Mouse (Mus musculus) midbrain, embryonic 14.5 days (tissue): ENCODE measurements around the gene Scn3a. TPM values are rescaled to one million over a fixed set of nuclear protein-coding genes. Genes with fewer than 3 reads are reported as not detected.
A peak's percentile ranks its signal among the peaks of the same experiment; 100 is the strongest.
"Not testable (repeated sequence)": the region's sequence is repeated elsewhere in the genome, so short reads cannot be mapped to it uniquely, and the experiment has no call there.

Experiments used
- ATAC-seq: fragments of 200-750 bp; cut with Nextera tagmentation; 2 replicates; pipeline ENCODE4 v1.8.0; 2017; ENCODE audit warnings: moderate number of reproducible peaks, moderate library complexity; ENCODE audit not compliant: low FRiP score, low TSS enrichment
- DNase-seq: peaks from one replicate; pipeline ENCODE4 v3.0.0-alpha.2; 2015
- H3K27ac ChIP-seq: fragments of 300-500 bp; sonication (generic); replicated peaks from 2 replicates; pipeline ENCODE4 v1.5.1; 2014; ENCODE audit warnings: mild to moderate bottlenecking, low read depth, low read length, moderate library complexity
- H3K27me3 ChIP-seq: fragments of 300-500 bp; sonication (generic); 2 replicates; pipeline ENCODE4 v1.6.1; 2014; ENCODE audit warnings: low read length, control low read depth, mixed read lengths; ENCODE audit not compliant: control insufficient read depth, insufficient read depth
- H3K36me3 ChIP-seq: fragments of 300-500 bp; sonication (generic); 2 replicates; pipeline ENCODE4 v1.6.1; 2014; ENCODE audit warnings: low read length, control low read depth; ENCODE audit not compliant: control insufficient read depth, insufficient read depth
- H3K4me1 ChIP-seq: fragments of 300-500 bp; sonication (generic); 2 replicates; pipeline ENCODE4 v1.6.1; 2014; ENCODE audit warnings: mild to moderate bottlenecking, antibody characterized with exemption, low read length, control low read depth; ENCODE audit not compliant: control insufficient read depth, insufficient read depth
- H3K4me2 ChIP-seq: fragments of 300-500 bp; sonication (generic); 2 replicates; pipeline ENCODE4 v1.6.1; 2014; ENCODE audit warnings: mild to moderate bottlenecking, low read length, moderate library complexity
- H3K4me3 ChIP-seq: fragments of 300-500 bp; sonication (generic); replicated peaks from 2 replicates; pipeline ENCODE4 v1.5.1; 2014; ENCODE audit warnings: low read depth, low read length
- H3K9ac ChIP-seq: fragments of 300-500 bp; sonication (generic); replicated peaks from 2 replicates; pipeline ENCODE4 v1.6.1; 2014; ENCODE audit warnings: mild to moderate bottlenecking, low read length, moderate library complexity
- H3K9me3 ChIP-seq: fragments of 300-500 bp; sonication (generic); 2 replicates; pipeline ENCODE4 v1.6.1; 2016; ENCODE audit warnings: low read length, control low read depth, mixed read lengths; ENCODE audit not compliant: control insufficient read depth
- WGBS: fragments of 180-500 bp; shearing (Covaris S2); extraction: QIAGEN DNeasy Blood & Tissue Kit; methylation state at CpG from one replicate; pipeline ENCODE4 v1.1.7; 2014; 5-methylcytosine and 5-hydroxymethylcytosine counted together
- polyA plus RNA-seq: library from polyadenylated mRNA; unstranded; fragments of >200 nt; fragmentation: Nextera tagmentation; extraction: Ambion mirVana; gene quantifications from 2 replicates; pipeline ENCODE4 v1.2.1, GENCODE M21; 2014

The Scn3a gene
- polyA plus RNA-seq, 1 experiment from 2014 or later, result 87.2 TPM

GRCm38 (mm10) chr2:65453763-65454162, 113.7 kb downstream of the Scn3a start:
- Histone ChIP-seq H3K4me1 (peaks cover 6% of the 10 kb centered on the region; the same call in 1 of the 2 replicates), H3K27me3 (no peaks in the 10 kb centered on the region), H3K36me3 (0 out of 2 replicates have a peak, but pooled peaks cover 4% of the 10 kb centered on the region), H3K4me2 (no peak overlapping the region), H3K27ac (no peak overlapping the region), H3K9ac (no peak overlapping the region), H3K4me3 (no peak overlapping the region), H3K9me3 (no peaks in the 10 kb centered on the region)
- DNase-seq (no peak), ATAC-seq (no peak)
- 95% methylated on average over 6 of the region's 6 CpGs for WGBS

- not testable (repeated sequence) for H3K27ac ChIP-seq, H3K4me1 ChIP-seq, H3K27me3 ChIP-seq, H3K36me3 ChIP-seq, H3K9ac ChIP-seq, H3K9me3 ChIP-seq, H3K4me3 ChIP-seq, ATAC-seq, DNase-seq, H3K4me2 ChIP-seq
- 96% methylated on average over 13 of the region's 14 CpGs for WGBS
Observed at GRCm38 (mm10) chr2:65451401-65452078, 115.9 kb downstream of the Scn3a start.

GRCm38 (mm10) chr2:65450449-65451360, 116.7 kb downstream of the Scn3a start:
- ATAC-seq (no peak), DNase-seq (peak; percentile 73)
- Histone ChIP-seq H3K4me1 (peaks cover 6% of the 10 kb centered on the region; the same call in 1 of the 2 replicates), H3K9ac (no peak overlapping the region), H3K9me3 (no peaks in the 10 kb centered on the region), H3K4me3 (no peak overlapping the region), H3K27me3 (no peaks in the 10 kb centered on the region), H3K4me2 (no peak overlapping the region), H3K36me3 (no peaks in the 10 kb centered on the region), H3K27ac (no peak overlapping the region)
- 40% methylated on average over 2 of the region's 2 CpGs for WGBS

DNA sequence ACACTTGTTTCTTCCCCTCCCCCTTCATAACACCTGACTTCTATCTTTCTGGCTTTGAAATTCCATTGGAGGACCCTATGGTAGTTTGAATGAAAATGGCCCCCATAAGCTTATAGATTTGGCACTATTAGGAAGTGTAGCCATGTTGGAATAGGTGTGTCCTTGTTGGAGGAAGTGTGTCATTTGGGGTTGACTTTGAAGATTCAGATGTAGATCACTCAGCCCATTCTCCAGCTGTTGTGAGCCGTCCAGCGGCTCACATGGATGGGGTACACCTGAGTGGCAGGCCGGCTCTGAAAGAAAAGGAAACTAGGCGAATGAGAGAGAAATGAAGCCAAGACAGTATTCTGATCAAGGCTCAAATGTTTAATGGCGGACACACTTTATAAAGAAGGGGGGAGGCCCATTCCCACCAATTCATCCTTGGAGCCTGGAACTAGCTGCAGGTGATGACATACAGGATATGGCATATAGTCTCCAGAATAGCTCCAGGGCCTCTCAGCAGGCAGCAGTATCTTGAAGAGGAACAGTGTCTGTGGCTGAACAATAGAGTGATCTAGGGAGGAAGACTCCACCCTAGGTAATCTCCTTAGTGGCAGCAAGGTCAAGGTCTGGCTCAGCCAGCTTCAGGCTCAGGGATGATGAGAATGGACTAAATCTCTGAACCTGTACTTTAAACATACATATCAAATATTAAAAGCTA, 118.2 kb downstream of the Scn3a start:
- H3K9me3 ChIP-seq, result no peaks in the 10 kb centered on the region
- no peaks in the 10 kb centered on the region for H3K27me3 ChIP-seq
- H3K4me3 ChIP-seq, result no peak overlapping the region
- no peak overlapping the region for H3K9ac ChIP-seq
- no peaks in the 10 kb centered on the region for H3K36me3 ChIP-seq
- 96% methylated on average over 5 of the region's 5 CpGs for WGBS
- no peak for ATAC-seq
- no peak overlapping the region for H3K4me2 ChIP-seq
- DNase-seq, result no peak
- no peak overlapping the region for H3K27ac ChIP-seq
- H3K4me1 ChIP-seq, result peaks cover 6% of the 10 kb centered on the region; the same call in 1 of the 2 replicates

DNA sequence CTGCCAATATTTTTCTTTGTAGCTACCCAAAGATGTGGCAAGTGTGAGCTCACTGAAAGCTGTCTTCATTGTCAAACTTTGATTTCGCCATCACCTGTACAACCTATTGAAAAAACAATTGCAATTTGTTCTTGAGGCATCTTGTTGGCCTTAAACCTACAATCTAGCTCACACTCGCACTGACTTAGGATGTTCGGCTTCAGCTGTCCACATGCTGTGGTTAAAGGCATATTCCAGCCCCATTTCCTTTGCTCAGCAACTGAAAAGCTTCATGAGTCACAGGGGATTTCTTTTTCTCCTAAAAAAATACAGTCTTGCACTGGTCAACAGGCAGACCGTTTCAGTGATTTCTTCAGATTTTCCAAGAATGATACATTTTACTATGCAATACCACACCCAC, 124.3 kb downstream of the Scn3a start:
- H3K4me2 ChIP-seq, result no peak overlapping the region
- no peak overlapping the region for H3K27ac ChIP-seq
- no peaks in the 10 kb centered on the region for H3K27me3 ChIP-seq
- H3K4me1 ChIP-seq, result peaks cover 4% of the 10 kb centered on the region; the same call in 1 of the 2 replicates
- WGBS, result 87% methylated on average over 4 of the region's 4 CpGs
- no peaks in the 10 kb centered on the region for H3K9me3 ChIP-seq
- H3K4me3 ChIP-seq, result no peak overlapping the region
- no peaks in the 10 kb centered on the region for H3K36me3 ChIP-seq
- no peak overlapping the region for H3K9ac ChIP-seq
- DNase-seq (no peak), ATAC-seq (no peak)

DNA sequence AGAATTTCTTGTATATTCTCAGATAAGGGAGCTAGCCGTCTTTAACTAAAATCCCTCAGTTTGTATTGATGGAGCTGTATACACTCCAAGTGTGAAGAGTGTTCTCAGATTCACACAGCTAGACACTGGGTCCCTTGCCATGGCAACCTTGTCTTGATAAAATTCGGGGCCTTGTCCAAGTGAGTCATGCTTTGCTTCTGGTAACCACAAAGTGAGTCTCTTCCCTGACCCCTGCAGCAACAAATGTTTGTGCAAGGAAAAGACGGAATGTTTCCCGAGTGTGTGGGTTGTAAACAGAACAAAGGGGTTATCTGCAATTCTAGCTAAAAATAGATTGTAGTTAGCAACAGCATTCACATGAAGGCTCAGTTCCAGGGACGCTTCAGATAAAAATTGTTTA, 125.9 kb downstream of the Scn3a start:
- no peaks in the 10 kb centered on the region for H3K9me3 ChIP-seq
- H3K4me1 ChIP-seq, result peaks cover 4% of the 10 kb centered on the region; the same call in 1 of the 2 replicates
- DNase-seq (peak; percentile 39), ATAC-seq (no peak)
- H3K4me2 ChIP-seq, result no peak overlapping the region
- no peak overlapping the region for H3K9ac ChIP-seq
- H3K4me3 ChIP-seq, result no peak overlapping the region
- H3K27me3 ChIP-seq, result no peaks in the 10 kb centered on the region
- H3K27ac ChIP-seq, result peak overlapping the region; percentile 38; the same call in 1 of the 2 replicates
- no peaks in the 10 kb centered on the region for H3K36me3 ChIP-seq
- 60% methylated on average over 5 of the region's 5 CpGs for WGBS

GRCm38 (mm10) chr2:65441110-65441509, 126.3 kb downstream of the Scn3a start:
- H3K27ac ChIP-seq, result no peak overlapping the region; the same call in 1 of the 2 replicates
- H3K27me3 ChIP-seq, result no peaks in the 10 kb centered on the region
- H3K36me3 ChIP-seq, result no peaks in the 10 kb centered on the region
- H3K9ac ChIP-seq, result no peak overlapping the region
- ATAC-seq (no peak), DNase-seq (peak; percentile 31)
- H3K4me1 ChIP-seq, result peaks cover 4% of the 10 kb centered on the region; the same call in 1 of the 2 replicates
- no peak overlapping the region for H3K4me3 ChIP-seq
- H3K9me3 ChIP-seq, result no peaks in the 10 kb centered on the region
- 62% methylated on average over 6 of the region's 6 CpGs for WGBS
- no peak overlapping the region for H3K4me2 ChIP-seq

- no peak for ATAC-seq
- 55% methylated on average over 1 of the region's 1 CpGs for WGBS
- H3K9me3 ChIP-seq, result no peaks in the 10 kb centered on the region
Observed at GRCm38 (mm10) chr2:65436917-65437316, 130.5 kb downstream of the Scn3a start.

More at GRCm38 (mm10) chr2:65436917-65437316, 130.5 kb downstream of the Scn3a start:
- Histone ChIP-seq H3K36me3 (no peaks in the 10 kb centered on the region), H3K4me2 (no peak overlapping the region), H3K9ac (no peak overlapping the region), H3K4me3 (no peak overlapping the region), H3K27ac (no peak overlapping the region), H3K4me1 (peaks cover 4% of the 10 kb centered on the region; the same call in 1 of the 2 replicates), H3K27me3 (no peaks in the 10 kb centered on the region)
- no peak for DNase-seq
